Mouse (Mus musculus): Measurements from ENCODE around the gene Mark2. TPM values are rescaled to one million over a fixed set of nuclear protein-coding genes. Genes with fewer than 3 reads are reported as not detected.

The Mark2 gene
- polyA plus RNA-seq, 1 experiment from 2014 or later = 54.4 TPM

DNA sequence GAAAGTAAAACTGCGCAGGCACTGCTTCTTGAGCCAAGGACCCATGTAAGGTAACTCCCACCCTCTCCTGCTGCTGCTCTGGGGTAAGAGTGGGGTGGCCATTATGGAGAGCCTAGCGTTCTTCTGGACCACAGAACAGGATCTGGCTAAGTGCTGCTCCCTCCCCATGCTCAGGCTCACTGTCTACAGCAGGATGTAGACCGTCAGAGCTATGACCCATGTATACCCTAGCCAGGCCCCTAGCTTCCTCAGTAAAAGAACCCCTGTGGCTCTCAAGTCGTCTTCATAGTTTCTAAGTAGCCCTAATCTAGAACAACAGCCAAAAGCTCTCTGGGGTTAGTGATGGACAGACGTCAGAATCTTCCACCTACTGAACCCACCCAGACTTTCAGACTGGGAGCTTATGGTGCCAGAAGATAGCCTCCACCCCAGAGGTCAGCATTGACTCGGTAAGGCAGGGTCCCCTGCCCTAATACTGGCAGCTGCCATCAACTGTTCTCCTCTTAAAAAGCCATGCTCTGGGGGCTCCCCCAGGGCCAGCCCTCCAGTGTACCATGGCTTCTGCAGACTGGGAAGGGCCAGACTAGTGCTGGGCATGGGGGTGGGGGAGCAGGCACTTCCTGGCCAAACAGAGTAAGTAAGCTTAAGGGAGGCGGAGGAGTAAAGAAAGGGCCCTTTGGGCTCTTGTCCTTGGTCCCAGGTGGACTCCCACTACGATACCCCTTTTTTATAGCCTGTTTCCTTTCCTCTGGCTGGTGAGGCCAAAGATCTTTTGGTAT is 47.4 kb downstream of the Mark2 start:
- no peak for ATAC-seq (ENCODE audit: insufficient number of reproducible peaks, insufficient read depth, low FRiP score, low TSS enrichment, low read depth)
- Histone ChIP-seq H3K27ac (no peak overlapping the region), H3K9ac (replicated peaks) (no peak overlapping the region; the same call in 1 of the 2 replicates), H3K4me2 (no peak overlapping the region), H3K9me3 (no peaks in the 10 kb centered on the region), H3K27me3 (no peaks in the 10 kb centered on the region), H3K4me3 (replicated peaks) (no peak overlapping the region), H3K4me1 (replicated peaks) (peaks cover 40% of the 10 kb centered on the region), H3K36me3 (peaks cover 31% of the 10 kb centered on the region)
- 65% methylated on average over 8 of the region's 8 CpGs for WGBS

DNA sequence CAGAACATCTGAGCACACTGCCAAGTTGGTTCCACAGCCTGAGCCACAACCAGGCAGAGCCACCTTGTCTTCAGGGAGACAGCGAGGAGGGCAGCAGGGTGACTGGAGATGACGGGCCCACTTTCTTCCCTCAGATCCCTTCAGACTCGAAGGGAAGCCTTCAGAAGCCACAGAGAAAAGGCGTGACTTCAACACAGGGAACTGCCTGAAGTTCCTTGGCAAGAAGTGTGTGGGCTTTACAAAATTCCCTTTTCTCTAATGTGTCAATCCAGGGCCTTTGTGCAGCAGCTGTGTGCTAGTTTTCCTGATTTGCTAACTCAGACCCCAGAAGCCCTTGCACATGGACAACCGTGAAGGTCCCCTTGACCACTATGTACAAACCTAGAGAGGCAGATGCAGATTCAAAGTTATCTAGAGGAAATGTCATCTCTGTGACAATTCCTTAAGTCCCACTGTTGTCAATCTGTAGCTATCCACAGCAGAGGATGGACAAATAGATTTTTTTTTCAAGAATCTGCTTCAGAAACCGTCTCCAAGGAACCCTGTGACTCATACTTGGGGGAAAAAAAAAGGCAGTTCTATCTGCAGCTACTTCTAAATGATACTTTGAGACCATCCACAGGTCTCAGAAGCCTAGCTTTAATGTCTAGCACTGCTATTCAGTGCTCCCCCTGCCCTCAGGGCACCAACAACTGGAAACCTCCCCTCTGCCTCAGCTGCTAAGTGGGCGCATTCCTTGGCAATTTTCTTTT is 49.5 kb downstream of the Mark2 start:
- Histone ChIP-seq H3K4me2 (no peak overlapping the region), H3K4me1 (replicated peaks) (peaks cover 40% of the 10 kb centered on the region), H3K4me3 (replicated peaks) (no peak overlapping the region), H3K27ac (0 out of 2 replicates have a peak overlapping the region, but pooled peaks have one; percentile 4), H3K36me3 (peaks cover 33% of the 10 kb centered on the region), H3K9ac (replicated peaks) (no peak overlapping the region), H3K27me3 (no peaks in the 10 kb centered on the region), H3K9me3 (no peaks in the 10 kb centered on the region)
- no peak for ATAC-seq (ENCODE audit: insufficient number of reproducible peaks, insufficient read depth, low FRiP score, low TSS enrichment, low read depth)
- 85% methylated on average over 7 of the region's 7 CpGs for WGBS

GRCm38 (mm10) chr19:7289767-7290166 is 51.9 kb downstream of the Mark2 start:
- peaks cover 24% of the 10 kb centered on the region for H3K4me1 ChIP-seq (replicated peaks)
- ATAC-seq (ENCODE audit: insufficient number of reproducible peaks, insufficient read depth, low FRiP score, low TSS enrichment, low read depth) = no peak
- WGBS = 84% methylated on average over 2 of the region's 2 CpGs
- H3K27ac ChIP-seq = no peak overlapping the region
- no peaks in the 10 kb centered on the region for H3K27me3 ChIP-seq
- H3K9me3 ChIP-seq = no peaks in the 10 kb centered on the region
- H3K4me3 ChIP-seq (replicated peaks) = no peak overlapping the region
- peaks cover 50% of the 10 kb centered on the region for H3K36me3 ChIP-seq
- no peak overlapping the region for H3K4me2 ChIP-seq
- H3K9ac ChIP-seq (replicated peaks) = no peak overlapping the region

DNA sequence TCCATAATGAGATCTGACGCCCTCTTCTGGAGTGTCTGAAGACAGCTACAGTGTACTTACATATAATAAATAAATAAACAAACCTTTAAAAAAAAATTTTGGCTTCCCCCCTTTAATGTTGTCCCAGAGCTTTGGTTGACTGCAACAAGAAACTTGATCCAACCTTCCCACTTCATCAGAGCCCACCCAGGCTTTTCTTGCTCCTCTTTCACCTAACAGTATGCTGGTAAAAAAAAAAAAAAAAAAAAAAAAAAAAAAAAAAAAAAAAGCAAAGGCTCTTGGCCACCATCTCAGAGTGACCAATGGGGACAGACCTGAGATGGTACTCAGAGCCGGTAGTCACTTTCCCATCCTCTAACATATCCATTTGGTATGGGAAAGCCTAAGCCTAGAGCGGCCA is 53.4 kb downstream of the Mark2 start:
- Histone ChIP-seq H3K4me3 (replicated peaks) (no peak overlapping the region), H3K9me3 (no peaks in the 10 kb centered on the region), H3K4me2 (no peak overlapping the region), H3K4me1 (replicated peaks) (peaks cover 10% of the 10 kb centered on the region), H3K27me3 (no peaks in the 10 kb centered on the region), H3K36me3 (peaks cover 65% of the 10 kb centered on the region), H3K9ac (replicated peaks) (no peak overlapping the region), H3K27ac (no peak overlapping the region)
- no peak for ATAC-seq (ENCODE audit: insufficient number of reproducible peaks, insufficient read depth, low FRiP score, low TSS enrichment, low read depth)
- 92% methylated on average over 3 of the region's 3 CpGs for WGBS

- H3K9ac ChIP-seq (replicated peaks) = no peak overlapping the region
- H3K4me1 ChIP-seq (replicated peaks) = no peaks in the 10 kb centered on the region
- no peak overlapping the region for H3K4me2 ChIP-seq
- no peak overlapping the region for H3K4me3 ChIP-seq (replicated peaks)
- H3K27me3 ChIP-seq = no peaks in the 10 kb centered on the region
- WGBS = 88% methylated on average over 12 of the region's 12 CpGs
- no peak for ATAC-seq (ENCODE audit: insufficient number of reproducible peaks, insufficient read depth, low FRiP score, low TSS enrichment, low read depth)
- H3K36me3 ChIP-seq = peaks cover 80% of the 10 kb centered on the region
- H3K27ac ChIP-seq = no peak overlapping the region
- no peaks in the 10 kb centered on the region for H3K9me3 ChIP-seq
These were observed 54.9 kb downstream of the Mark2 start for GRCm38 (mm10) chr19:7286563-7287315.

GRCm38 (mm10) chr19:7280557-7281330 is 60.9 kb downstream of the Mark2 start:
- WGBS = 90% methylated on average over 18 of the region's 18 CpGs
- no peaks in the 10 kb centered on the region for H3K27me3 ChIP-seq
- H3K9ac ChIP-seq (replicated peaks) = no peak overlapping the region
- H3K4me2 ChIP-seq = no peak overlapping the region
- no peak overlapping the region for H3K27ac ChIP-seq
- H3K4me1 ChIP-seq (replicated peaks) = peaks cover 23% of the 10 kb centered on the region
- H3K36me3 ChIP-seq = peaks cover 99% of the 10 kb centered on the region
- no peak overlapping the region for H3K4me3 ChIP-seq (replicated peaks)
- no peaks in the 10 kb centered on the region for H3K9me3 ChIP-seq
- no peak for ATAC-seq (ENCODE audit: insufficient number of reproducible peaks, insufficient read depth, low FRiP score, low TSS enrichment, low read depth)

GRCm38 (mm10) chr19:7279114-7279513 is 62.5 kb downstream of the Mark2 start:
- Histone ChIP-seq H3K4me1 (replicated peaks) (peaks cover 34% of the 10 kb centered on the region), H3K27me3 (no peaks in the 10 kb centered on the region), H3K4me3 (replicated peaks) (no peak overlapping the region; the same call in 1 of the 2 replicates), H3K9ac (replicated peaks) (no peak overlapping the region), H3K4me2 (no peak overlapping the region), H3K36me3 (peaks cover 100% of the 10 kb centered on the region), H3K27ac (0 out of 2 replicates have a peak overlapping the region, but pooled peaks have one; percentile 18), H3K9me3 (no peaks in the 10 kb centered on the region)
- WGBS = 34% methylated on average over 6 of the region's 6 CpGs
- peak; percentile 17; the same call in 1 of the 2 replicates for ATAC-seq (ENCODE audit: insufficient number of reproducible peaks, insufficient read depth, low FRiP score, low TSS enrichment, low read depth)

- Histone ChIP-seq H3K9me3 (no peaks in the 10 kb centered on the region), H3K36me3 (peaks cover 100% of the 10 kb centered on the region), H3K4me3 (replicated peaks) (no peak overlapping the region), H3K27me3 (no peaks in the 10 kb centered on the region), H3K27ac (0 out of 2 replicates have a peak overlapping the region, but pooled peaks have one; percentile 18), H3K9ac (replicated peaks) (no peak overlapping the region), H3K4me2 (no peak overlapping the region), H3K4me1 (replicated peaks) (peaks cover 34% of the 10 kb centered on the region)
- 75% methylated on average over 6 of the region's 6 CpGs for WGBS
- ATAC-seq (ENCODE audit: insufficient number of reproducible peaks, insufficient read depth, low FRiP score, low TSS enrichment, low read depth) = no peak
These were observed 63.3 kb downstream of the Mark2 start for GRCm38 (mm10) chr19:7278200-7278906.

GRCm38 (mm10) chr19:7276796-7277195 is 64.9 kb downstream of the Mark2 start:
- H3K9me3 ChIP-seq = no peaks in the 10 kb centered on the region
- no peak for ATAC-seq (ENCODE audit: insufficient number of reproducible peaks, insufficient read depth, low FRiP score, low TSS enrichment, low read depth)
- no peak overlapping the region for H3K4me3 ChIP-seq (replicated peaks)
- H3K9ac ChIP-seq (replicated peaks) = 0 out of 2 replicates have a peak overlapping the region, but pooled peaks have one; percentile 23
- H3K27me3 ChIP-seq = no peaks in the 10 kb centered on the region
- H3K4me2 ChIP-seq = no peak overlapping the region
- peak overlapping the region; percentile 78 for H3K27ac ChIP-seq
- peaks cover 34% of the 10 kb centered on the region for H3K4me1 ChIP-seq (replicated peaks)
- 65% methylated on average over 7 of the region's 7 CpGs for WGBS
- peaks cover 100% of the 10 kb centered on the region for H3K36me3 ChIP-seq

DNA sequence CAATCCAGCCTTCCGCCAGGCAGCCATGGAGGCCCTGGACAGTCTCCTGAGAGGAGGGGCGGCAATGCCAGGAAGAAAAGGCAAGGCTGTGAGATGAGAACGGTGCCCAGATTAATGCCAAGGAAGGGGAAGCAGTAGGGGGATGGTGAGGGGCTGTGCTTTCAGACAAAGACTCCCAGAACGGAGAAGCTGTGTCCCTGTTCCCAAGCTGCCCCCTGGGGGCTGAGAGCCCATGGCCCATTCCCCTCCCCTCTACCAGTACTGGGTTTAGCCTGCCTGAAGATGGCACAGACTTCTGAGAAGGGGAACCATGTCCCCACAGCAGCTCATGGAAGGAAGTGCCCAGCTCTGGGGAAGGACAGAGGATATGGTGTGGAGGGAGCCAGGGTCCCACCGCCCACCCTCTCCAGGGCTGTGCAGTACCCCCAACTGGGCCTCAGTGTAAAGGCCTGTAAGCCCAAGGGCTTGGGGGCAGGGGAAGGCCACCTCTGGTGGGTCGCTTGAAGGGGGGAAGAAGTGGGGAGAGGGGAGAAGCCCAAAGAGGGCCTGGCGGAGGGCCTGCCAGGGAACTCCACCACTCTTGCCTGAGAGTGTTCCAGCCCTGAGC is 65.5 kb downstream of the Mark2 start:
- H3K4me3 ChIP-seq (replicated peaks) = no peak overlapping the region
- no peak overlapping the region for H3K4me2 ChIP-seq
- H3K4me1 ChIP-seq (replicated peaks) = peaks cover 34% of the 10 kb centered on the region
- WGBS = 51% methylated on average over 7 of the region's 7 CpGs
- no peak for ATAC-seq (ENCODE audit: insufficient number of reproducible peaks, insufficient read depth, low FRiP score, low TSS enrichment, low read depth)
- H3K9me3 ChIP-seq = no peaks in the 10 kb centered on the region
- peak overlapping the region; percentile 78 for H3K27ac ChIP-seq
- H3K9ac ChIP-seq (replicated peaks) = 0 out of 2 replicates have a peak overlapping the region, but pooled peaks have one; percentile 23
- H3K36me3 ChIP-seq = peaks cover 100% of the 10 kb centered on the region
- H3K27me3 ChIP-seq = no peaks in the 10 kb centered on the region

Measured in limb, embryonic 12.5 days (tissue).